Mouse (Mus musculus): ENCODE measurements around the gene Fam117a. TPM values are rescaled to one million over a fixed set of nuclear protein-coding genes. Genes with fewer than 3 reads are reported as not detected.
"Not testable (repeated sequence)": the region's sequence is repeated elsewhere in the genome, so short reads cannot be mapped to it uniquely, and the experiment has no call there.

Gene Fam117a
- polyA plus RNA-seq, 1 experiment from 2014 or later, result 3.5 TPM

DNA sequence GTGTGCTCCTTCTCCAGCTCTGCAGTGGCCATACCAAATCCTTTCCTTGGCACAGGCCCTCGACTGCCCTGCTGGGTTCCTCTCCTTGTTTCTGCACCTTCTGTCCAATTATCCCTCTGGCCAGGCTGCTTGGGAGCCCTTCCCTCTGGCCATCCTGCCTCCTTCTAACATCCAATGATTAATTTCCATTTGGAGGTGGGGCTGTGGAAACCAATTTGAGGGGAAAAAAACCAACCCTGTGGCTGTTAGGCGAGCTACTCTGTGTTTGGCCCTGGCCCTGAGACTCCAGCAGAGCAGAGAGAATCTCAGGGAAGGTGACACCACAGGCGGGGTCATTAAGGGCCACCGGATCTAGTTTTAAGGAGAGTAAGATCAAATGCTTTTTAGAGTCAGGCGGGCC is 65.4 kb downstream of the Fam117a start:
- Histone ChIP-seq H3K27ac (no peak overlapping the region), H3K4me1 (replicated peaks; ENCODE audit: control insufficient read depth, insufficient read depth, low read length) (no peaks in the 10 kb centered on the region; the same call in 1 of the 2 replicates), H3K9ac (no peak overlapping the region), H3K9me3 (ENCODE audit: control insufficient read depth, low read length) (no peaks in the 10 kb centered on the region), H3K4me3 (replicated peaks; ENCODE audit: low read length) (no peak overlapping the region), H3K36me3 (replicated peaks; ENCODE audit: control insufficient read depth, insufficient read depth) (no peaks in the 10 kb centered on the region), H3K27me3 (ENCODE audit: control insufficient read depth, insufficient read depth, low read length) (0 out of 2 replicates have a peak, but pooled peaks cover 3% of the 10 kb centered on the region), H3K4me2 (replicated peaks) (no peak overlapping the region)
- ATAC-seq (ENCODE audit: low FRiP score) (no peak), DNase-seq (ENCODE audit: low spot score) (no peak)
- 18% methylated on average over 5 of the region's 5 CpGs for WGBS

DNA sequence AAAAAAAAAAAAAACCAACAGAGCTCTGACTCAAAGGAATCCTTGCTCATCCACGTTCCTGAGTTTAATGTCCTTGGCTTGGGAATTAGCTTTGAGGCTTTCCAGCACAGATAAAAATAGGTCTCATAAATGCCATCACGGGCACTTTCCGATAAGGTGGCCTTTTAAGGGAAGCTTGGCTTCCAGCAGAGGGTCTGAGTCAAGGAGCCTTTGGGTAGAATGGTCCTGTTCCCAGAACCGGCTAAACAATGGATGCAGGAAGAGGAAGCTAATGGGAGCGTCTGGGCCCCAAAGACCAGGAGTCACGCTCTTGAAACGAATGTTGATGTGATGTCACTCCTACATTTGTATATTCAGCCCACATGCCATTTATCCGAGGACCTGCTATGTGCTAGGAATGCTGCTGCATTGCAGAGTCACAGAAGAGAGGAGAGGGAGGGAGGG is 65.9 kb downstream of the Fam117a start:
- Histone ChIP-seq H3K4me1 (replicated peaks; ENCODE audit: control insufficient read depth, insufficient read depth, low read length) (no peaks in the 10 kb centered on the region; the same call in 1 of the 2 replicates), H3K9me3 (ENCODE audit: control insufficient read depth, low read length) (no peaks in the 10 kb centered on the region), H3K27ac (no peak overlapping the region), H3K27me3 (ENCODE audit: control insufficient read depth, insufficient read depth, low read length) (0 out of 2 replicates have a peak, but pooled peaks cover 3% of the 10 kb centered on the region), H3K4me3 (replicated peaks; ENCODE audit: low read length) (no peak overlapping the region), H3K4me2 (replicated peaks) (no peak overlapping the region), H3K36me3 (replicated peaks; ENCODE audit: control insufficient read depth, insufficient read depth) (no peaks in the 10 kb centered on the region), H3K9ac (no peak overlapping the region)
- no peak for ATAC-seq (ENCODE audit: low FRiP score)
- 23% methylated on average over 8 of the region's 8 CpGs for WGBS
- DNase-seq (ENCODE audit: low spot score), result no peak

DNA sequence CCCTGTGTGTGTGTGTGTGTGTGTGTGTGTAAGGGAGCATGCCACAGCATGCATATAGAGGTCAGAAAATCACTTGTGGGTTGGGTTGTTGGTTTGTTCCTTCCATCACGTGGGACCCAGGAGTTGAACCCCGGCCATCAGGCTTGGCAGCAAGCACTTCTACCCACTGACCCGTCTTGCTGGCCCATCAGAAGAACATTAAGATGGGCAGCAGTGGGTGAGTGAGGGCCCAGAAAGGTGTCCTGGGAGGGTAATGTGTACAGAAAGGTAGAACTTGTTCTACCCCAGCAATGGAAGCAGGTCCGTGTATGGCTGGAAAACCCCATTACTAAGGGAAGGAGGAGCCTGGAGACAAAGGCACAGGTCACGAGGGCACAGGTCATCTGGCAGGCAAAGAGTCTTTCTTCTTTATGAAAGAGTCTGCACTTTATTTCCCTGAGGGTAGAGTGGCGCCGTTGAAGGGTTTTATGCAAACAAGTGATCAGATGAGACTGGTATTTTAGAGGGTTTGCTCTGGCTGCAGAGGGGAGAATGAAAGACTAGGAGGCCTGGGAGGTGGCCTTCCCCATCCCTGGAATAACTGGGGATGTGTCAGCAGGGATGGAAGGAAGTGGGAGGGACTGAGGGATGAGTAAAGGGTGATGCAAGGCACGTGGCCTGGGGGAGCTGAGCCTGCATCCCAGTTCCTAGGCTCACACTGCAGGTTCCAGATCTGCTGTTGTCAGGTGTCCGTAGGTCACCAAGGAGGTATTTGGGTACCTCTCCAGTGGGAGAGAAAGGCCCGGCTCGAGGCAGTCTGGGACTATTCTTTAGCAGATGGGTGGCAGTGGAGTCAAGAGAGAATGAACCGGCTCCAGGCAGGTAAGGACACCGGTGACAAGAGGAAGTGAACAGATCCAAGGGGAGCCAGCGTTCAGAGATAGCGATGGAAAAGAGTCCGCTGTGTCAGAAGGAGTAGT is 66.8 kb downstream of the Fam117a start:
- ATAC-seq (ENCODE audit: low FRiP score) (no peak), DNase-seq (ENCODE audit: low spot score) (no peak)
- H3K4me1 ChIP-seq (replicated peaks; ENCODE audit: control insufficient read depth, insufficient read depth, low read length), result no peaks in the 10 kb centered on the region; the same call in 1 of the 2 replicates
- H3K27me3 ChIP-seq (ENCODE audit: control insufficient read depth, insufficient read depth, low read length), result 0 out of 2 replicates have a peak, but pooled peaks cover 3% of the 10 kb centered on the region
- no peak overlapping the region for H3K4me2 ChIP-seq (replicated peaks)
- H3K9me3 ChIP-seq (ENCODE audit: control insufficient read depth, low read length), result no peaks in the 10 kb centered on the region
- no peaks in the 10 kb centered on the region for H3K36me3 ChIP-seq (replicated peaks; ENCODE audit: control insufficient read depth, insufficient read depth)
- WGBS, result 63% methylated on average over 16 of the region's 16 CpGs
- no peak overlapping the region for H3K4me3 ChIP-seq (replicated peaks; ENCODE audit: low read length)
- no peak overlapping the region for H3K27ac ChIP-seq
- H3K9ac ChIP-seq, result no peak overlapping the region

DNA sequence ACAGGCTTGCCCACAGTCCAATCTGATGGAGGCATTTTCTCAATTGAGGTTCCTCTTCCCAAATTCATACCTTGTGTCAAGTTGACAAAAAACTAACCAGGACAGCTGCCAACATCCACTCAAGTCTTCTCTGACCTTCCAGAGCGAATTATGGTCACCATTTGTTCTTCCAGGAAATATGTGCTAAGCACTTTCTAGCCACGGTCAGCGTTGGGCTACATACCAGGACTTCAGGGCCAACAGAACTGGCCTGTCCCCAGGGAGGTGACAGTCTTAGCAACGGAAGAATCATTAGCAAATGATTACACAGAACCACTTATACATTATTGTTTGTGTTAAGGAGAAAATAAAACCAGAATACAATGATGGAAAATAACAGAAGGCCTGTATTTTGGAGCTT is 69.0 kb downstream of the Fam117a start:
- no peaks in the 10 kb centered on the region for H3K36me3 ChIP-seq (replicated peaks; ENCODE audit: control insufficient read depth, insufficient read depth)
- no peak overlapping the region for H3K27ac ChIP-seq
- H3K9me3 ChIP-seq (ENCODE audit: control insufficient read depth, low read length), result no peaks in the 10 kb centered on the region
- DNase-seq (ENCODE audit: low spot score) (no peak), ATAC-seq (ENCODE audit: low FRiP score) (no peak)
- no peaks in the 10 kb centered on the region for H3K4me1 ChIP-seq (replicated peaks; ENCODE audit: control insufficient read depth, insufficient read depth, low read length)
- no peak overlapping the region for H3K9ac ChIP-seq
- no peak overlapping the region for H3K4me2 ChIP-seq (replicated peaks)
- no peak overlapping the region for H3K4me3 ChIP-seq (replicated peaks; ENCODE audit: low read length)
- 83% methylated on average over 4 of the region's 4 CpGs for WGBS
- H3K27me3 ChIP-seq (ENCODE audit: control insufficient read depth, insufficient read depth, low read length), result no peaks in the 10 kb centered on the region

DNA sequence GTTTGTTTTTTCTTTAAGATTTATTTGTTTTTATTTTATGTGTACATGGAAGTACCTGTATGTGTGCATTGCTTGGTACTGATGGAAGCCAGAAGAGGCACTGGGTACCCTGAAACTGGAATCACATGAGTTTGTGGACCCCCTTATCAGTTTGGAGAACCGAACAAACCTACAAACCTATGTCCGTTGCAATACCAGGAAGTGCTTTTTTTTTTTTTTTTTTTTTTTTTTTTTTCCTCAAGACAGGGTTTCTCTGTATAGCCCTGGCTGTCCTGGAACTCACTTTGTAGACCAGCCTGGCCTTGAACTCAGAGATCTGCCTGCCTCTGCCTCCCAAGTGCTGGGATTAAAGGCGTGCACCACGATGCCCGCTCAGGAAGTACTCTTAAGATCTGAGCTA is 69.6 kb downstream of the Fam117a start:
- not testable (repeated sequence) for H3K4me3 ChIP-seq (replicated peaks; ENCODE audit: low read length); H3K4me2 ChIP-seq (replicated peaks); DNase-seq (ENCODE audit: low spot score); H3K27me3 ChIP-seq (ENCODE audit: control insufficient read depth, insufficient read depth, low read length); H3K36me3 ChIP-seq (replicated peaks; ENCODE audit: control insufficient read depth, insufficient read depth); H3K4me1 ChIP-seq (replicated peaks; ENCODE audit: control insufficient read depth, insufficient read depth, low read length); H3K27ac ChIP-seq; H3K9ac ChIP-seq; H3K9me3 ChIP-seq (ENCODE audit: control insufficient read depth, low read length); ATAC-seq (ENCODE audit: low FRiP score)
- WGBS, result 98% methylated on average over 5 of the region's 5 CpGs

DNA sequence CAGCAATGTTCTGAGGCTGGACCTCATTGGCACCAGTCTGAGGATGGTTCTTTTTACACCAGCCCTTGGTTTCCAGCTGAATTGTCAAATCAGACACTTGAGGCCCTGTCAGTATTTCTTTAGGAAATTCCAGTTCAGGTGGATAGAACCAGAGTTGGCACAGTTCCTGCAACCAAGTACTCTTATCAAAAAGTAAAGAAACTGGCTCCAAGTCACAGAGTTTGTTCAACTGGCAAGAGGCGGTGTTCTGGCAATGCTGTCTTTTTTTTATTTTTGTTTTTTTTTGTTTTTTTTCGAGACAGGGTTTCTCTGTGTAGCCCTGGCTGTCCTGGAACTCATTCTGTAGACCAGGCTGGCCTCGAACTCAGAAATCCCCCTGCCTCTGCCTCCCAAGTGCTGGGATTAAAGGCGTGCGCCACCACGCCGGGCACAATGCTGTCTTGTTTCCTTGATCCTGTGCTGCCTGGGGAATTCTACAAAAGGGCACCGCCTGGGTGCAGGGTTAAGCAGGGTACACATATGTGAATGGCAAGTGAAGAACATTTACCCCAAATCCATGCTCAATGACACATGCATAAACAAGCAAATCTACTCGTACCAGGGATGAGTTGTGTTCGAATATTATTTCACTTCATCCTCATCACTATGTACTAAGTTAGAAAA is 72.8 kb downstream of the Fam117a start:
- ATAC-seq (ENCODE audit: low FRiP score) (no peak), DNase-seq (ENCODE audit: low spot score) (no peak)
- H3K4me2 ChIP-seq (replicated peaks), result no peak overlapping the region
- H3K36me3 ChIP-seq (replicated peaks; ENCODE audit: control insufficient read depth, insufficient read depth), result no peaks in the 10 kb centered on the region
- no peaks in the 10 kb centered on the region for H3K9me3 ChIP-seq (ENCODE audit: control insufficient read depth, low read length)
- no peaks in the 10 kb centered on the region for H3K4me1 ChIP-seq (replicated peaks; ENCODE audit: control insufficient read depth, insufficient read depth, low read length)
- 88% methylated on average over 10 of the region's 10 CpGs for WGBS
- no peak overlapping the region for H3K27ac ChIP-seq
- H3K4me3 ChIP-seq (replicated peaks; ENCODE audit: low read length), result no peak overlapping the region
- no peak overlapping the region for H3K9ac ChIP-seq
- H3K27me3 ChIP-seq (ENCODE audit: control insufficient read depth, insufficient read depth, low read length), result no peaks in the 10 kb centered on the region

DNA sequence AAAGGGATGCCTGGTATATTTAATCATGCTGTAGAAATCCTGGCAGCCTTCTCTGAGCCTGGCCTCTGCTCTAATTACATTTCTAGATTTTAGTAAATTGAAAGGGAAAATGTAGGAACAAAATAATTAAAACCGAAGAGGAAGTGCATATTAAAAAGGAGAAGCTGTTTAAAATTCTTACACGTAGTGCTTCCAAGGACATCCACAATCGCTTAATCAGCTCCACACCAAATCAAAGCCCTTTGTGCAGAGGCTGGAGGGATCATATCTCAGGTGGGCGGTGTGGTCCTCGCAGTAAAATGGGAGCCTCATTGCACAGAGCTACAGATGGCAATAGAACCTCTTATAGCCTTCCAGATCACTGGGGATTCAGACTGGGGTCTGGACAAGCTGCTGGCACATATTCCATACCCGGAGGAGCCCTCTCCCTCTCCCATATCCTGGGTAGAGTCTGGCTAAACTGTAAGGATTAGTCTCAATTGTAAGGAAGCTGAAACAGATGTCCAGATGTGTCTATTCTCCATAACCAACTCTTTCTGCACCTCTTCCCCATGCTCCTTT is 74.7 kb downstream of the Fam117a start:
- H3K4me3 ChIP-seq (replicated peaks; ENCODE audit: low read length), result no peak overlapping the region
- DNase-seq (ENCODE audit: low spot score), result no peak
- H3K4me1 ChIP-seq (replicated peaks; ENCODE audit: control insufficient read depth, insufficient read depth, low read length), result peaks cover 16% of the 10 kb centered on the region
- peak overlapping the region; percentile 54 for H3K27ac ChIP-seq
- no peak for ATAC-seq (ENCODE audit: low FRiP score)
- no peaks in the 10 kb centered on the region for H3K36me3 ChIP-seq (replicated peaks; ENCODE audit: control insufficient read depth, insufficient read depth)
- no peaks in the 10 kb centered on the region for H3K27me3 ChIP-seq (ENCODE audit: control insufficient read depth, insufficient read depth, low read length)
- no peak overlapping the region for H3K9ac ChIP-seq
- H3K4me2 ChIP-seq (replicated peaks), result no peak overlapping the region
- H3K9me3 ChIP-seq (ENCODE audit: control insufficient read depth, low read length), result no peaks in the 10 kb centered on the region
- WGBS, result 60% methylated on average over 6 of the region's 6 CpGs

DNA sequence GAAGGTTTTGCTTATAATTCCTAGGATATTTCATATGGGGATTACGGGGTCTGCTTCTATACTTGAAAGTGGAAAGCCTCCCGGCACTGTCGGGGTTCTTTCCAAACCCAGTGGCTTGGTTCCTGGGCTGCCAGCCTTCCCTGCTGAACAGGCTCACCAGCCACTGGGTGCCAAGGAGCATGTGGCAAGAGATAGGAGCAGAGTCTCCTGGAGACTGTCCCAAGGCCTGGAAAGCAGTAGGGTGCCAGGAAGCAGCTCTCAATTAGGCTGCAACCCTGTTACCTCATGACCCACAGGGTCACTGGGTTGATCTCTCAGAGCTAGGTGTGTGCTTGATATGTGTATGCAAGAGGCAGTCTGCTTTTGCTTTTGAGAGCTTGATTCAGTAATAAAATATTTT is 75.8 kb downstream of the Fam117a start:
- H3K4me3 ChIP-seq (replicated peaks; ENCODE audit: low read length), result no peak overlapping the region
- H3K27ac ChIP-seq, result no peak overlapping the region
- WGBS, result 89% methylated on average over 3 of the region's 3 CpGs
- DNase-seq (ENCODE audit: low spot score) (no peak), ATAC-seq (ENCODE audit: low FRiP score) (no peak)
- H3K27me3 ChIP-seq (ENCODE audit: control insufficient read depth, insufficient read depth, low read length), result no peaks in the 10 kb centered on the region
- H3K4me2 ChIP-seq (replicated peaks), result no peak overlapping the region
- H3K9ac ChIP-seq, result no peak overlapping the region
- no peaks in the 10 kb centered on the region for H3K36me3 ChIP-seq (replicated peaks; ENCODE audit: control insufficient read depth, insufficient read depth)
- peaks cover 22% of the 10 kb centered on the region for H3K4me1 ChIP-seq (replicated peaks; ENCODE audit: control insufficient read depth, insufficient read depth, low read length)
- no peaks in the 10 kb centered on the region for H3K9me3 ChIP-seq (ENCODE audit: control insufficient read depth, low read length)

Measured in hindbrain, embryonic 14.5 days (tissue).